Mouse (Mus musculus) gastrocnemius, adult 8-10 months (tissue): ENCODE measurements around the gene Taf8. TPM values are rescaled to one million over a fixed set of nuclear protein-coding genes. Genes with fewer than 3 reads are reported as not detected.
"Not testable (repeated sequence)": the region's sequence is repeated elsewhere in the genome, so short reads cannot be mapped to it uniquely, and the experiment has no call there.

Source experiments
- DNase-seq, 2 experiments: peaks; one replicate each; pipeline ENCODE4 v3.0.0; 2022; ENCODE audit warnings: low spot score in 2 of 2
- total RNA-seq, 4 experiments: library from RNA; stranded (reverse); gene quantifications; 2 replicates each; pipeline ENCODE4 v1.2.4; 2022

Gene Taf8
- total RNA-seq, 4 experiments from 2014 or later = 10.0 to 12.6 (median 11.2) TPM

DNA sequence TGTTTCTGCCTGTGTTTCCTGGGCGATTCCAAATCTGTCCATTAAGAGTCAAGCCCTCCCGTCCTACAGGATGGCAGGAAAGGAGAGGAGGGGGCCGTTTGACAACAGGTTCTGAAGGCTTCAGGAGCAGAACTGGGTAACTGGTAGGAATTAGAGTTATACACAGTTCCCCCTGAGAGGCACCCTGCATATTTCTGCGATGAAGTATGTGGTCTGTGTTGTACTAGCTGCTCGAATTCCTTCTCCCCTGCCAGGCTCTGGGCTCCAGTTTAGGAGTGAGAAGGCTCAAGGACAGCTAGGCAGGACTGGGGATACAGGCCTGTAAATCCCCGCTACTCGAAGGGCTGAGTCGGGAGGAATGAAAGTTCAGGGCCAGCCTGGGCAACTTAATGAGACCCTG, 16.1 kb upstream of the Taf8 start:
- no peak for DNase-seq

DNA sequence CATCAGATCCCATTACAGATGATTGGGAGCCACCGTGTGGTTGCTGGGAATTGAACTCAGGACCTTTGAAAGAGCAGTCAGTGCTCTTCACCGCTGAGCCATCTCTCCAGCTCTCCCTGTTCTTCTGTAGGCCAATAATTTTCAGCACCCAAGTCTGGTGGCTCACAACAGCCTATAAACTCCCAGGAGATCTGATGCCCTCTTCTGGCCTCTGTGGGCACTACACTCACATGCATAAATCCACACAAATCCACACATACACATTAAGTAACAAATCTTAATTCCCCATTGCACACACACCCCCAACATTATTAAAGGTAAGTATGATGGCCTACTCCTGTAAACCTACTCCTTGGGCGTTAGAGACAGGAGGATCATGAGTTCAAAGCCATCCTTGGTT, 14.1 kb upstream of the Taf8 start:
- no peak for DNase-seq

DNA sequence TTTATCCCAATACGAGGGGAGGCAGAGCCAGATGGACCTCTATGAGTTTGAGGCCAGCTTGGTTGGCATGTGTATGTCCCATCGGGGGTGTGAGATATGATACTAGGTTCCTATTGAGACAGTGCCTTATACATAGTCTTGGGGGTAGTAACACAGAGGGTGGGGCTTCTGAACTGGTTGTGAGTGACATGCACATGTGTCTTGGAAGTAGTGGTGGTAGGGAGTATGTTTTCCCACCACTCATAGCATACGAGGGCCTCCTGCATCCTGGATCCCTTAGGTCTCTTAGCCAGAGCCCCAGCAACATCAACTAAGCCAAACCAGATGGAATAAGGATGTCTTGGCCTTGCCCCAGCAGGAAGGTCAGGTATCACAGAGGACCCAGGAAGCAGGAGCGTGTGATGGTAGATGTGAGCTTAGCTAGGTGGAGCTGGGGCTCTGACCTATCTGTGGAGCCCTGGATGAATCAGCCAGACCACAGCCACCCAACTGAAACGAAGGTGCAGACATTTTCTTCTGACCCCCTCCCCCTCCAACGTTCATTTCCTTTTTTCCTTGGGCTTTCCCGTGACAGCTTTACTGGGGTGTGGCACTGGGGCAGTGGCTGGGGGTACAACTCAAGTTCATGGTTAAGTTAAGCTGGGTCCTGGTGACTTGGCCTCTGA, 13.2 kb upstream of the Taf8 start:
- DNase-seq = no peak

DNA sequence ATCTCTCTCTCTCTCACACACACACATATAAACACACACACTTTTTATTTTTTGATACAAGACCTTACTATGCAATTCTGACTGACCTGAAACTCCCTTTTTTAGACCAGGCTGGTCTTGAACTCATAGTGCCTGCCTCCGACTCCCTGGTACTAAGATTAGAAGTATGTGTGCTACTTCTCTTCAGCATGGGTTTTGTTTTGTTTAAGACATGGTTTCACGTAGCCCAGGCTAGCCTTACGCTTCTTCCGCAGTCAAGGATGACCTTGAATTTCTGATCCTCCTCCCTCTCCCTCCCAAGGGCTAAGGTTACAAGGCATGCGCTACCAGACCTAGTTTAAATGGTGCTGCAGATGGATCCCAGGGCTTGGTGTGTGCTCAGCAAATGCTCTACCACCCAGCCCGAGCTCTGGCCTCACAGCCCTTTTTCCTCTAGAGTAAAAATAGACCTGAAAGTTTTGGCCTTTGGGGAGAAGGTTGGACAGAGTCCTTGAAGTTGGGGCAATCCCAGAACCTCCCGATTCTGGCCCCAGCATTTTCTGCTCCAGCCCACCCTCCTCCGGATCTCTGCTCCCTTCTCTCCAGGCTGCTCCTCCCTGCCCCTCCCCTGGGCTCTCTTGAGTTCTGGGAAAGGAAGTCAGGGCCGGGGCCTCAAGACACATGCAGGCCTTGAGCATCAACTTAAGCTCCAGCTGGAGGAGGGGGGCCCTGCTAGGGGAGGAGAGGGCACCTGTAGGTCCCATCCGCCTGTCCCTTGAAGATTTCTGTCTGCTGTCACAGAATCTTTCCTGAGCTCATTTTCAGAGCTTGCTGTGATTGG, 11.1 kb upstream of the Taf8 start:
- DNase-seq = no peak

DNA sequence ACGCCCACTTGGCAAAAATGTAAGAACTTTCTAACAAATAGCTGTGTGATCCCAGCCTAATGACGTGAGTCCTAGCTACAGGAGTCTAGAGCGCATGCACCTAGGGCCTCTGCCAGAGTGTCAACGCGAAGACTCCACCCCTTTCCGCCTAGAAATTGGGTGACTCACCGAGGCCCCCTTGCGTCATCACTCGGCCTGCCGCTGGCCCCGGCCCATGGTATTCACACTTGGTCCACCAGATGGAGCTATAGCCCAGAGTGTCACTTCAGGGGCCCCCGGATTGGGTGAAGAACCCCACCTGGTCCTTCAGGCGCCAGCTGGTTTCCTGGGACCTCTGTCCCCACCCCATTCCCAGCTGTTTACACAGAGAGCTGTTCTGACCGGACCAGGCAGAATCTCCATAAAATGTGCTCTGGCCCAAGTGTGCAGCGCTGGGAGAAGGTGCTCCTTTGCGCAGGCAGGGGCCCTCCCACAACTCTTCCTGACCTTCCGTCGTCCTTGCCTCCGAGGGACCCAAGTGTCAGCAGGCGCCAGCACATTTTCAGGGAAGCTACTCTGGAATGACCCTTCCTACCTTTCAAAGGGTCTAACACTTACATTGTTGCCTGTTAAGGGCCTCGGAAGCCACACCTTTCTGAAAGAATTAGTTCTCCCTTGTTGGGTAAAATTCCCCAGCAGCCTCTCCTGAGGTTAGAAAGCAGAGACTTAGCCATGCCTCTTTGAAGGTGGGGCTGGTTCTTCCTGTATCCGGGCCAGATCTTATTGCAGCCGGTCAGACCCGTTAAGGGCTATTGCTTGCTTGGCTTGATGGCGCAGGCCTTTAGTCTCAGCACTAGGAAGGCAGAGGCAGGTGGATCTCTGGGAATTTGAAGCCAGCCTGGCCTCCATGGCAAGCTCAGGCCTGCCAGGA, 9.3 kb upstream of the Taf8 start:
- peak; percentile 96 to 99 for DNase-seq

DNA sequence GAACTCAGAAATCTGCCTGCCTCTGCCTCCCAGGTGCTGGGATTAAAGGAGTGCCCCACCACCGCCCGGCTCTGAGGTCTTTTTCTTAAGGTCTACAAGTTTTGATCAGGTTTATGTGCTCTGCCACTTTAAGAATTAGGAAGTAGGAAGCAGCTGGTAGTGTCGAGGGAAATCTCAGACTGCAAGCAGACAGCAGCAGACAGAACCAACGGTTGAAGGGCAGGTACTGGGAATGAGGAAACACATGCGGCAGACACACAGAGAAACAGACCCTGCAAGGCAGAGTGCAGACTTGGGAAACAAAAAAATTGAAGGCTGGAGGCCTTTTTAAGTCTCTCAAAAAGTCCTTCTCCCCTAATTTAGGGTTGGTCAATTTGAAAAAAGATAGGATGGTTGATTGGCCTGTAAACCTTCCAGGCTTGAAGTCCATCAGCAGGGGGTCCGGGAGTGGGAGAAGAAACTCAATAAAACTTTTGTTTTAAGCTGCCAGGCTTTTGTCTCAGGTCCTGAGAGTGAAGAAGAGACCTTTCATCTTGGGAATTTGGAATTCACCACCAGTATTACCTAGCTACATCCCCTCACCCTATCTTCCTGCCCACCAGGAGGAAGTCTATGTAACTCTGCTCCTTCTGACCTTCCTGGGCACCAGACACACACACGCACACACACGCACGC, 7.1 kb upstream of the Taf8 start:
- no peak for DNase-seq

DNA sequence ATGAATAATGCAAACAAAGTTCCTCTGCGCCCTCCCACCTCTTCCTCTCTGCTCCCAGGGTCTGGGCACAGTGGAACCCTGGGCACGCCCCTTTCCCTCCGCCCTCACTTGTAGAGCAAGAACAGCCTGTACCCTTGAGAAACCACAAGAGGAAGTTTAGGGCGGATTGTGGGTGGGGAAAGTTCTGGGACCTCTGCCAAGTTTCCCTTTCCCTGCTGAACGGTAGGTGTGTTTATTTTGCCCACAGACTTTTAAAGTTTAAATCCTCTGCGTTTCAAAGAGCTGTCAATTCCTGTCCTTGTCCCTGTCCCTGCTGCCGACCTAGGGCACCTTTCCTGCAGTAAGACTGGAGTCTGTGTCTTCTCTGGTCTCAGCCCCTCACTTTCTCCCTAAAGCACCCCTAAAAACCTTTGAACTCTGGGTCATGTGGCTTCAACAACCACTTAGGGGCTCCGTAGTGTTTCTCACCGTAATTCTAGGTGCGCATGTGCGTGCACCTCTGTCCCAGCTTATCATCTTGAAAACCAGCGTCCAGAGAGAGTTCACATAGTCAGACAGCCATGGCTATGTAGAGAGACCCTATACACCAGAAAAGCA, 6.0 kb upstream of the Taf8 start:
- DNase-seq = peak; percentile 88 to 91

DNA sequence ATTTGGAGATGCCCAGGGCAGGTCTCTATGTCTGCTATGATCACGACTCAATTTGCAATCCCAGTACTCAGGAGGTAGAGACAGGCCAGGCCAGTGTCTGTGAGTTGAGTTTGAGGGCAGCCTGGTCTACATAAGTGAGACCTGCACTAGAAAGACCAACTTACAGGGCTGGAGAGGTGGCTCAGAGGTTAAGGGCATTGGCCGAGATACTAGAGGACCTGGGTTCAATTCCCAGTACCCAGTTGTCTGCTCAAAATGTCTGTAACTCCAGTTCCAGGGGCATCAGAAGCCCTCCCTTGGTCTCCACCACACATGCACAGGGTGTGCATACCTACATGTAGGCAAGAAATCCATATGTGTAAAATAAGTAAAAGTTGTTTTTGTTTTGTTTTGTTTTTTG, 5.4 kb upstream of the Taf8 start:
- DNase-seq = no peak

DNA sequence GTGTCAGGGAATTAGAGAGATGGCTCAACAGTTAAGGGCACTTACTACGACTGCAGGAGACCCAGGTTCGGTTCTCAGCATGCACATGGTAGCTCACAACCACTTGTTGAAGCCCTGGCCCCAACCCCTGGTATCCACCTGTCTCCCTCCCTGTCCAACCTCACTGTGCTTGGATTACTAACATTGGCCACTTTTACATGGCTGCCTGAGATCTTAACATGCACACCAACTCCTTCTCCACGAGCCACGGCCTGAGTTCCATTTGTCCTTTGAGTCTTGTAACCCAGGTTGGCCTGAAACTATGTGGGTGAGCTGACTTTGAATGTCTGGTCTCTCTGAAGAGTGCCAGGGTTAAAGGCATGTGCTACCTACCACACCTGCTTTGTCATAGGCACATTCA, 4.6 kb upstream of the Taf8 start:
- DNase-seq = no peak

DNA sequence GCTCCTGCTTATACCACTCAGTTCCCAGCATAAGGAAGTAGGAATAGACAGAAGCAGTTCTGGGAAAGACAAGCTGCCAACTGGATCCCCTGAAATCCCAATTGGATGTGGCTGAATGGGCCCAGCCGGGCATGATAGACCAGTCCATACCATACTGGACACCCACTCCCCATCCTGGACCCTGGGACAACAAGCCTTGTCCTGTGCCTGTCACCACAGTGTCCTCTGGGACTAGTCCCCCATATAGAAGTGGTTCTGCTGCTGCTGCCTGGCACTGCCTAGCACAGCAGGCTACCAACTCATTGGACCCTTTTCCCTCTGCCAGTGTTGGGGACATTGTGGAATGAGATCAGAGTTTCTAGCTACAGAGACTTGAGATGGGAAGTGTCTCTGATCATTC, 4.0 kb upstream of the Taf8 start:
- no peak for DNase-seq

DNA sequence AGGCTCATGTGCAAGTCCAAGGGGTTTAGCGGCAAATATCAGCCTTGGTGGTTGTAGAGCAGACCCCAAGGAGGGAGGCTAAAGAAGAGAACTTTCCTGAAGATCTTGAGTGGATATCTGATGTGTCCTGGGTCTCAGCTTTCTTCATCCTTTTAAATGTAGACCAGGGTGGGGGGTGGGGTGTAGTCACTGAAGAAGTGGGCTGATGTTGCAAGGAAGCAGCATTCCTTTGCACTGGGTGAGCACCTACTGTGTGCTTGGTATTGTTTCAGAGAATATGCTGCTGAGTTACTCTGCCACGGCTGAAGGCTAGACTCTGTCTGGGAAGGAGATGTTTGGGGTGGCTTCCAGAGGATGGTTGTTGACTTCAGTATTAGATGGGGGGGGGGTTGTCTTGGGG, 3.5 kb upstream of the Taf8 start:
- DNase-seq = no peak

DNA sequence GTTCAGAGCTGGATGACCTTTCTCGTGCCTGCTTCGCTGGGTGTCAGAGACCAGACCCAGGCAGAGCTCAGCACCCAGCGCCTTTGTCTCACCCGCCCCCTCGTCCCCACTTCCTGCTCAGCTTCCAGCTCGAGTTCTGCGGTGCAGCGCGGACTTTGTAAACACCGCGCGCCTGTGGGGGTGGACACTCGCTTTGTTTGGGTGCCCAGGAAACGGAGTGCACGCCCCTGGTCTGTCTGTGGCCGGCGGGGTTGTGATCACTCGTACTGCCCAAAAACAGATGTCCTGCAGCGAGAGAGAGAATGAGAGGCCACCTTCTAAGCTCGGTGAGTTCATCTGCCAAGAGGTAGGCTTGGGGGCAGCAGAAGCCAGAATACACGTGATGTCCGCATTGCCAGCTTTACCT, 2.9 kb upstream of the Taf8 start, which contains the start of gene Ccnd3:
Gene Ccnd3, plus strand, starts transcription at position 111 of the 406 bp plus-strand sequence.
- peak; percentile 65 to 66 for DNase-seq

DNA sequence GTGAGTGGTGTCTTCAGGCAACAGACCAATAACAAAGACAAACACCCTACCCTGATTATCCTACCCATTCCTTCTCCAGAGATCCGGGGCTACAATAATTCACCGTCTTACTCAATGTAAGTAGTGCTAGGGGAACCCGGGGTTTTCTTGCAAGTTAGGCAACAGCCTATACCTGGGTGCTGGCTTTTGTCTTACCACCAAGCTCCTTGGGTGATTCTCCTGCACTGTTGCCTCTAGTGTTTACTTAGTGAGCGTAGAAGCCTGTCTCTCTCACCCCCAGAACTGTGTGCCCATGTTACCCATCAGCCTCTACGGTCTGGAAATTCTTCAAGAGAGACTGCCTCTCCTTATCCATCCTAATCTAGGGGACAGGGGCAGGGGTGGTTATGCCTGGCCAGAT, 2.1 kb upstream of the Taf8 start:
- no peak for DNase-seq

DNA sequence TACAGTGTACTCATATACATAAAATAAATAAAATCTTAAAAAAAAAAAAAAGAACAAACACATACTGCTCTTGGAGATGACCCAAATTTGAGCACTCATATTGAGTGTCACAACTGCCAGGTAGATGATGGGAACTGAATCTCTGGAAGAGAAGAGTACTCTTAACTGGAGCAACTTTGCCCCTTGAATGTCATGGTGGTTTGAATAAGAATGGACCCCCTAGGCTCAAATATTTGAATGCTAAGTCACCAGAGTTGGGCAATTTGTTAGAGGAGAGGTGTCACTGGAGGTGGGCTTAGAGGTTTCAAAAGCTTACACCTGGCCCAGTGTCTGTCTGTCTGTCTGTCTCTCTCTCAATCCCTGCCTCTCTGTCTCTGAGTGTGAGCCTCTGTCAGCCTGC, 1.6 kb upstream of the Taf8 start:
- DNase-seq = no peak

DNA sequence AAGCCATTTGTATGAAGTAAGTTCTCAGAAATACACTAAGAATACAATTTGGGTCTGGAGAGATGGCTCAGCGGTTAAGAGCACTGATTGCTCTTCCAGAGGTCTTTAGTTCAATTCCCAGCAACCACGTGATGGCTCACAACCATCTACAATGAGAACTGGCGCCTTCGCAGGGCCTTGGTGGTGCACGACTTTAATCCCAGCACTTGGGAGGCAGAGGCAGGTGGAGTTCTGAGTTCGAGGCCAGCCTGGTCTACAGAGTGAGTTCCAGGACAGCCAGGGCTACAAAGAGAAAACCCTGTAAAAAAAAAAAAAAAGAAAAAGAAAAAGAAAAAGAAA, 584 bp upstream of the Taf8 start:
- DNase-seq = not testable (repeated sequence)

DNA sequence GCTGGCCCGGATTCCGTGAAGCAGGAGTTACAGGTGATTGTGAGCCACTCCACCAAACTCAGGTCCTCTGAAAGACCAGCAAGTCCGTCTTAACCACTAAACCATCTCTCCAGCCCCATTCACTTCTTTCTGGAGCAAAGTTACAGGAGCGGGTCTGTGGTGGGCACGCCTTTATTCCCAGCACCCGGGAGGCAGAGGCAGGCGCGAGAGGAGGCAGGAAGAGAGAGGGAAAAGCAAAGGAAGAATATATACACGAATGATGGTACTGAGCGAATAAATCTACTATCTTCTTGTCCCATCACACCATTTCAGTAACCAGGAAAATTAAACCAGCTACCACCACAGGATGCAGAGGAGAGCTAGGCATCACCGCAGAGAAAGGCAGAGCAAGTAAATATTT, 561 bp downstream of the Taf8 start:
- no peak for DNase-seq

DNA sequence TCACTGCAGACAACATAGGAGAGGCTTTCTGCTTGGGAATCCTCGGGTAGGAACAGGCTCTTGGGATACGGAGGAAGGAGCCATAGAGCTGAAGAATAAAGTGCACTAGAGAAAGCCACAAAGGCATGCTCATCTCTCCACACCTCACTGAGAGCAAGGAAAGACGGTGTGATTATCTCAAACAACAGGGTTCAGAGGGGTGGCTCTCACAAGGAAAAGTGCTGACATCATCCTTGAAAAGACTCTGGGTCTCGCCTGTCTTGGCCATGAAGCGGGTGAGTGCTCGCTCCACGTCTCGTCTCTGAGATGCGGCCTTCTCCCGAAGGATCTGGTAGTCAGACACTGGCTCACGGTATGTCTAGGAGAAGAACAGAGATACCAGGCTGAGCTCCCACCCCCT, 8.0 kb downstream of the Taf8 start:
- DNase-seq = no peak

DNA sequence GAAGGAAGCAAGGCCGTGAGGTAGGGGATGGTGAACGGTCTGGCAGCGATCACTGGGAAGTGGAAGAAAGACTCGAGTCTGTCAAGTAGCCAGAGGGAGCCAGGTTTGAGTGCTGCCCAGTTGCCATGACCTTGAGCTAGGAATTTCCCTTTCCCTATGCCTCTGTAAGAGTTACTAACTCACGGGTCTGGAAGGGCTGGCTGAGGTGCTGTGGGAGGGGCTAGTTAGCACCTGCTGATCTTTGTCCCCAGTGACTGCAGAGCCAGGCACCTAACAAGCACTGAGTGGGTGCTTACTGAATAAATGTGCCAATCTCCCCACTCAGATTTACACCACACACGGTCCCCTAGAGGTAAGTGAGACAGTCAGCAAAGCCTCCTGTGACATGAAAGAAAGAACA, 8.4 kb downstream of the Taf8 start:
- no peak for DNase-seq

DNA sequence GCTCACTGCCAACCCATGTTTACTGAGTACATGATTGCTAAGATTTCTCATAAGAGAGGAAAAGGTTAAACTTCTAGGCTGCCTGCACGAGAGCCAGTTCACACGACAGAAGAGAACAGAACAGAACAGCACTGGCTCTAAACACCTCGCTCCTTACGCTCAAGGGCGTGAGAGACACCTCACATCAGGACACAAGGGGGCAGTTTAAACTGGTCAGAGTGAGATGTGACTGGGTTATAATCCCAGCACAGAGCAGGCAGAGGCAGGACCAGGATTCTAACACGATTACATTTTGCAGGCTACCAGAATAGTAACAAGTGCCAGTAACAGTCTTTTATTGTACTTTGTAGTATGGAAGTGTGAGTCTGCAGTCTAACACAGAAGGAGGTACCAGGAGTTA, 9.4 kb downstream of the Taf8 start:
- DNase-seq = no peak

DNA sequence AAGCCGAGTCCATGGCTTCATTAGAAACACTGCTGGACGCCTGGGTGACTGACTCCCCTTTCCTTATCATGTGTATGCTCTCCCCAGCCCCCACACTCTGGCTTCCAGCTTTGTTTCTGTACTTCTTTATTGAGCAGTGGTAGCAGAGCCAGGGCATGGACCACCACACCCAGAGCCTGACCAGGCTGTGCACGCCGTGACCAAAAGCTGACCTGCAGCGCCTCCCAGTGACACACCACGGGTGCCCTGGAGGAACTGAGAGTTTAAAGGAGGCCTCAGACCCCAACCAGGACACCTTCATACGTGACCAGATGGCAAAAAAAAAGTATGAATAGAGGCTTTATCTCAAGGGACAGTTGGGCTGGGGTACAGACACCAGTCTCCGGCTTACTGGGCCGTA, 11.3 kb downstream of the Taf8 start:
- DNase-seq = no peak

DNA sequence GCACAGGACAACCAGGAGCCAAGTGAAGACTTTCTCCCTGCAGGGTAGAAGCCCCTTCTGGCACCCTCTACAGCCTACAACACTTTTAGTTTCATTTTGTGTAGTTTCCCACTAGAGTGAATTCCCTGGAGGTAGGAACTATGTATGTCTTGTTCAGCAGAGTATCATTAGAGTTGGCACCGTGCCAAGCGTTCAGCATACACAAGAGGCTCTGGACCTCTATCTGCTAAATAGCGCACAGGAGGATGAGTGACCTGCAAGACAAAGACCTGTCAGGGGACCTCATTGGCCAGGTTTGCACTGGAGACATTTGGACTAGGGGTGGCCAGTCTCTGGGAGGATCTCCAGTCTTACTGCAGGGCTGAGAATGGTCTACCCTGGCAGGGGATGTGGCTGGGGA, 16.3 kb downstream of the Taf8 start:
- no peak for DNase-seq
